Mouse (Mus musculus): ENCODE measurements around the gene Prrx2. TPM values are rescaled to one million over a fixed set of nuclear protein-coding genes. Genes with fewer than 3 reads are reported as not detected.

The Prrx2 gene
- polyA plus RNA-seq, 1 experiment from 2014 or later: 4.3 TPM

- Histone ChIP-seq H3K27me3 (replicated peaks; ENCODE audit: insufficient read depth, low read length) (no peaks in the 10 kb centered on the region), H3K4me3 (ENCODE audit: low read depth, low read length) (no peak overlapping the region), H3K4me1 (ENCODE audit: insufficient read depth, low read depth, low read length) (no peaks in the 10 kb centered on the region), H3K36me3 (ENCODE audit: insufficient read depth, low read length) (no peaks in the 10 kb centered on the region), H3K4me2 (replicated peaks; ENCODE audit: low read depth, low read length) (no peak overlapping the region), H3K27ac (ENCODE audit: low read length) (no peak overlapping the region), H3K9ac (replicated peaks; ENCODE audit: low read depth) (no peak overlapping the region), H3K9me3 (ENCODE audit: low read length) (no peaks in the 10 kb centered on the region)
- ATAC-seq: no peak
- TF ChIP-seq CTCF (IDR thresholded peaks at IDR 0.05): no peak
- TF ChIP-seq EP300 (IDR thresholded peaks at IDR 0.05): no peak
- no peak for DNase-seq (ENCODE audit: low spot score)
- 68% methylated on average over 6 of the region's 6 CpGs for WGBS
Measured at GRCm38 (mm10) chr2:30872669-30873068, 37.9 kb downstream of the Prrx2 start.

GRCm38 (mm10) chr2:30874445-30874844, 39.7 kb downstream of the Prrx2 start:
- Histone ChIP-seq H3K9ac (replicated peaks; ENCODE audit: low read depth) (no peak overlapping the region), H3K4me3 (ENCODE audit: low read depth, low read length) (no peak overlapping the region), H3K27me3 (replicated peaks; ENCODE audit: insufficient read depth, low read length) (no peaks in the 10 kb centered on the region), H3K4me1 (ENCODE audit: insufficient read depth, low read depth, low read length) (no peaks in the 10 kb centered on the region), H3K36me3 (ENCODE audit: insufficient read depth, low read length) (no peaks in the 10 kb centered on the region), H3K9me3 (ENCODE audit: low read length) (no peaks in the 10 kb centered on the region), H3K27ac (ENCODE audit: low read length) (no peak overlapping the region), H3K4me2 (replicated peaks; ENCODE audit: low read depth, low read length) (no peak overlapping the region)
- ATAC-seq: no peak
- no peak for TF ChIP-seq EP300 (IDR thresholded peaks at IDR 0.05)
- TF ChIP-seq CTCF (IDR thresholded peaks at IDR 0.05): no peak
- 35% methylated on average over 10 of the region's 10 CpGs for WGBS
- no peak for DNase-seq (ENCODE audit: low spot score)

- Histone ChIP-seq H3K4me3 (ENCODE audit: low read depth, low read length) (no peak overlapping the region), H3K9me3 (ENCODE audit: low read length) (no peaks in the 10 kb centered on the region), H3K4me2 (replicated peaks; ENCODE audit: low read depth, low read length) (no peak overlapping the region), H3K36me3 (ENCODE audit: insufficient read depth, low read length) (no peaks in the 10 kb centered on the region), H3K9ac (replicated peaks; ENCODE audit: low read depth) (no peak overlapping the region), H3K4me1 (ENCODE audit: insufficient read depth, low read depth, low read length) (no peaks in the 10 kb centered on the region), H3K27ac (ENCODE audit: low read length) (no peak overlapping the region), H3K27me3 (replicated peaks; ENCODE audit: insufficient read depth, low read length) (no peaks in the 10 kb centered on the region)
- ATAC-seq: no peak
- DNase-seq (ENCODE audit: low spot score): no peak
- whole genome bisulfite sequencing: 66% methylated on average over 7 of the region's 7 CpGs
- no peak for TF ChIP-seq CTCF (IDR thresholded peaks at IDR 0.05)
- no peak for TF ChIP-seq EP300 (IDR thresholded peaks at IDR 0.05)
Measured at GRCm38 (mm10) chr2:30875096-30875495, 40.3 kb downstream of the Prrx2 start.

GRCm38 (mm10) chr2:30875621-30876432, 41.1 kb downstream of the Prrx2 start:
- no peak overlapping the region for H3K27ac ChIP-seq (ENCODE audit: low read length)

GRCm38 (mm10) chr2:30879481-30879880, 44.7 kb downstream of the Prrx2 start:
- no peaks in the 10 kb centered on the region for H3K27me3 ChIP-seq (replicated peaks; ENCODE audit: insufficient read depth, low read length)
- H3K27ac ChIP-seq (ENCODE audit: low read length): no peak overlapping the region
- H3K36me3 ChIP-seq (ENCODE audit: insufficient read depth, low read length): no peaks in the 10 kb centered on the region
- H3K4me3 ChIP-seq (ENCODE audit: low read depth, low read length): no peak overlapping the region
- ATAC-seq (no peak), DNase-seq (ENCODE audit: low spot score) (no peak)
- WGBS: 89% methylated on average over 15 of the region's 15 CpGs
- no peak overlapping the region for H3K4me2 ChIP-seq (replicated peaks; ENCODE audit: low read depth, low read length)
- H3K4me1 ChIP-seq (ENCODE audit: insufficient read depth, low read depth, low read length): no peaks in the 10 kb centered on the region
- no peak for TF ChIP-seq EP300 (IDR thresholded peaks at IDR 0.05)
- no peak for TF ChIP-seq CTCF (IDR thresholded peaks at IDR 0.05)
- no peak overlapping the region for H3K9ac ChIP-seq (replicated peaks; ENCODE audit: low read depth)
- H3K9me3 ChIP-seq (ENCODE audit: low read length): no peaks in the 10 kb centered on the region

More at GRCm38 (mm10) chr2:30875621-30876432, 41.1 kb downstream of the Prrx2 start:
- DNase-seq (ENCODE audit: low spot score) (no peak), ATAC-seq (no peak)
- Histone ChIP-seq H3K9me3 (ENCODE audit: low read length) (no peaks in the 10 kb centered on the region), H3K27me3 (replicated peaks; ENCODE audit: insufficient read depth, low read length) (no peaks in the 10 kb centered on the region), H3K36me3 (ENCODE audit: insufficient read depth, low read length) (no peaks in the 10 kb centered on the region), H3K4me2 (replicated peaks; ENCODE audit: low read depth, low read length) (no peak overlapping the region), H3K4me1 (ENCODE audit: insufficient read depth, low read depth, low read length) (no peaks in the 10 kb centered on the region), H3K9ac (replicated peaks; ENCODE audit: low read depth) (no peak overlapping the region), H3K4me3 (ENCODE audit: low read depth, low read length) (no peak overlapping the region)
- WGBS: 49% methylated on average over 11 of the region's 11 CpGs
- no peak for TF ChIP-seq CTCF (IDR thresholded peaks at IDR 0.05)
- TF ChIP-seq EP300 (IDR thresholded peaks at IDR 0.05): no peak

GRCm38 (mm10) chr2:30881215-30881614, 46.4 kb downstream of the Prrx2 start:
- Histone ChIP-seq H3K36me3 (ENCODE audit: insufficient read depth, low read length) (no peaks in the 10 kb centered on the region), H3K27me3 (replicated peaks; ENCODE audit: insufficient read depth, low read length) (no peaks in the 10 kb centered on the region), H3K9me3 (ENCODE audit: low read length) (no peaks in the 10 kb centered on the region), H3K27ac (ENCODE audit: low read length) (no peak overlapping the region), H3K9ac (replicated peaks; ENCODE audit: low read depth) (no peak overlapping the region), H3K4me2 (replicated peaks; ENCODE audit: low read depth, low read length) (no peak overlapping the region), H3K4me3 (ENCODE audit: low read depth, low read length) (no peak overlapping the region), H3K4me1 (ENCODE audit: insufficient read depth, low read depth, low read length) (0 out of 2 replicates have a peak, but pooled peaks cover 5% of the 10 kb centered on the region)
- ATAC-seq (no peak), DNase-seq (ENCODE audit: low spot score) (no peak)
- TF ChIP-seq CTCF (IDR thresholded peaks at IDR 0.05): no peak
- no peak for TF ChIP-seq EP300 (IDR thresholded peaks at IDR 0.05)
- WGBS: 71% methylated on average over 7 of the region's 7 CpGs

Measured in lung, postnatal 0 days (tissue).